Mouse (Mus musculus): ENCODE data around the gene Sema3b.
A peak's percentile ranks its signal among the peaks of the same experiment; 100 is the strongest.

Gene Sema3b

DNA sequence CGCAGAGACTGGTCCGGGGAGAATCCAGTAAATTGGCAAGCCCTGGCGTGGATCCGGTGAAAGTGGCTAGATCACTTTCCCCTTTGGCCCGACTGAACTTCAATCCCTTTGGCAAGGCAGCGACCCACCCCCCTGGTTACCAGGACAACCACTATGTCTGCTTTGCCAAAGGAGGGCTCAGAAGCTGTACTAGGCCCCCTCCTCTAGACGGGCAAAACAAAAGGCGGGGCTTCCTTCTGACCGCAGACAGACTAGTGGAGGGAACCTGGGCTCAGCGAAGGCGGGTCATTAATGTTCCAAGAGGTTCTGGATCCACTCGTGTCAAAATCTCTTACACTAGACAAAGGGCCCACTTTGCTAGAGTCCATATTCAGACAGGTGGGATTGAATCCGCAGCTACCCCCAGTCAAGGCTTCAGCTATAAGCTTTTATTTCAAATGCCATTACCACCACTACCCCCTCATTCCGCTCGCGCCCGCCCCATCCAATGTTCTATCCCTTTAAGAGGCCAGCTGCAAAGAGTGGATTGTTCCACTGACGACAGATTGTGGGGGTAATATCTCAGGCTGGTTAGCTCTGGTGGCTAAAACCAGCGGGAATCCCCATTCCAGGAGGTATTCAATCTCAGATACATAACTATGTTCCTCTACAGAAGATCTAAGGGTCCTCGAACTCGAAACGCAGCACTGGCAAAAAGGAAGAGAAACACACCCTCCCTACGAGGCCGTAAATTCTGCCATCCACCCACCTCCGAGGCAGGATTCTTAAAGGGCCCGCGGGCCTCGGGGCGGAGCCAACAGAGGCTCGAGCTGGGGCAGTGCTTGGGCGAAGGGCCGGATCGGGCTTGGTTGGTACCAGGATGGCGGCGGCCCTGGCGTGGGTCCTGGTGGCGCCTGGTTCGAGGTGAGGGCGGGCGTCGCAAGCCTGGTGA lies 40.4 kb downstream of the Sema3b start:
- peak; percentile 92 for DNase-seq

DNA sequence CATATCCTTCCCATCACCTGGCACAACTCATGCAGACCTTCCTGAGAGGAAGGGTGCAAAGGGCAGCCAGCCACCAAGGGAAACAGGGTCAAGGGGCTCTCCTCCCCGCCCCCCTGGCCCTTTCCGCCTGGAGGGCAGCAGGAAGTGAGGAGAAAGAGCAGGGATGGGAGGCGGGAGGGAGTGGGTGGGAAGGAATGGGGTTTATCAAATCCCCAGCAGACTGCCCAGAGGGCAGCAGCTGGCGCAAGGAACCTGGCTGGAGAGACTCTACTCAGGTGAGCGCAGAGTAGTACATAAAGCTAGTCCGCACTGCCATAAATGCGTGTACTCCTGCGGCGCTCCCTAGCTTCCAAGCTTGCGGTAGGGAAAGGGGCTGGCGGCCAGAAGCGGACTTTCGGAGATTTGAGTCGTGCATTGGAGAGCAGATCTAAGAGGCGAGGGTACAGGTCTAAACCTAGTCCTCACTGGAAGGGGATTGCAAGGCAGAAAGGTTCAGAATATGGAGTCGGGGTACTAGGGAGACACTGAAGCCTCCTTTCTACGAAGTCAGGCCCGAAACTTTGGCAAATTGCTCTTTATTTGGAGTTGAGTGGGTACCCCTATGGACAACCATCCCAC lies 41.2 kb downstream of the Sema3b start, which contains the start of gene Hyal2:
Gene Hyal2, plus strand, starts transcription at position 244 of the 618 bp plus-strand sequence.
- DNase-seq = peak; percentile 86

DNA sequence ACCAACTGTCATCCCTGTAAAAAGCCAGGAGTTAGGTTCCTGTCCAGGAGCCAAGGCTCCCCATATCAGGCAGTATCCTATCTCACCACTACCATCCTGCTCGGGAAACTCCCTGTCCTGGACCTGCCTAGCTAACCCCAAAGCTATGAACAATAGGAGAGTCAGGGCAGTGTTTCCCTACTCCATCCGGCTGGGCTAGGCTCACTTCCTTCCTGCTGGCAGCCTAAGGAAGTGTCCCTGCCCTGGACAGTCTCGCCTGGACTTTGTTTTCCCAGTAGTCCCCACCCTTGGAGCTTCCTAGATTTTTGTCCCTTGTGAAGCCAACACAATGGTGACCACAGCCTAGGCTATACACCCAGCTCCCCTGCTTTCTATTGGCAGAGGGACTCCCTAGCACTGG lies 42.2 kb downstream of the Sema3b start:
- DNase-seq = peak; percentile 69

DNA sequence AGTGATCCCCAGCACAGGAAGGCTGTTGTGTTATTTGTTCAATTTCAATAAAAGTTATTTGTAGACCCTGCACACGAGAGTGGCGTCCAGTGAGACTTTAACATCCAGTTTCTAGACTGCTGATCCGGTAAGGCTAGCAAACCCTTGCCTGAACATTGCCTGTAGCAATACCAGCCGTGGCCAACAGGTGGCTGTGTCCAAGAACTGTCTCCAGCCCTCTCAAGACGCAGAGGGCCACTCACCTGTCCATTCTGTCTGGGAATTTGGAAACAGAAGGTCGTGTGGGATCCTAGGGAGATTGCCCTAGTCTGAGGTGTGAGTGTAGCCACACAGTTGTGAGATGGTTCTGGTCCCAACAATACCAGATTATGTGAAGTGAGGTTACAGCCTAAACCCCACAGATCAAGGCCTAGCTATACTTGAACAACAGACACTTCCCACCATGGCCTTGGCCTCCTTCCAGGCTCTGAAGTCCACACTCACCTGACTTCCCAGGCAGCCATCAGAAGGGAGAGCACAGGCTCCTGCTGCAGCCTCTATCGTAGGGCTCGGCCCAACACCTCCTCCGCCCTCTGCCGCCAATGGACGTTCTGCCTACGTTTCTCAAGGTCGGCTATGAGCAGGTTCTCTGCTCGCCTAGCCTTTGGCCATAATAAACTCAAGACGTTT lies 42.9 kb downstream of the Sema3b start:
- peak; percentile 95 for DNase-seq

DNA sequence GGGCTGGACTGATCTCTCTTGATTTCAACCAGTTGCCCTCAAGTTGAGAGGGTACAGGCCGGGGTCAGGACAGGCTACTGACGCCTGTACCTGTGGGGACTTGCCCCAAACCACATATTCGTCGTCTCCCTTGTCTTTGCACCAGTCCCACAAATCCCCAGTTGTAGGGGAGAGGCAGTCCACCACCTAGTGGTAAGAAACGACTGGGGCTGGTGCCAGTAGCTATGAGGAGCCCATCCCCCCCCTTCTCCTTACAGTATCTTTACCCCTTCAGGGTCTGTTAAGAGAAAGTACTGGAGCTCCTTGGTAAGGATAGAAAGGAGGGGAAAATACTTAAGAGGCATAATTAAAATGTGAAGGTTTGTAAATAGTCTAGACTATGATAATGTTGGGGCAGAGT lies 43.5 kb downstream of the Sema3b start:
- peak; percentile 62 for DNase-seq

DNA sequence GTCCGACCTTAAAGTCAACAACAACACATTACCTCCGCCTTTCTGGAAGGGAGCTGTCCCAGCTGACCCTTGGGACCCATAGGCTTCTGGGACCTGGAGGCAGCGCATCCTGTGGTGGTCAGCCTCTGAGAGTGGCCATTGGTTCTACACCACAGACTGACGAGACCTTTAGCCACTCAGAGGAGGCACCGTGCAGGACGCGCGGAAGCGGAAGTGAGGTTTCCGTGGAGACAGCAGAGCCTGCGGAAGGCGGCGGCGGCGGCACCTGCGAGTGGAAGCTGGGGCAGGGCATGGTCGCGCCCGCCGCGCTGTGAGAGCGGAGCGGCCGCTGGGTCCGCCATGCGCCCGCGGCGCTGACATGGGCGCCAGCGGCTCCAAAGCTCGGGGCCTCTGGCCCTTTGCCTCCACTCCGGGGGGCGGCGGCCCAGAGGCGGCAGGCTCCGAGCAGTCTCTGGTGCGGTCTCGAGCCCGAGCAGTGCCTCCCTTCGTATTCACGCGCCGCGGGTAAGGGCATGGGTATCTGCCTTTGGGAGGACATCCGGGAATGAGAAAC lies 45.9 kb downstream of the Sema3b start, which contains the start of gene Tusc2:
Gene Tusc2, plus strand, starts transcription at position 227 of the 553 bp plus-strand sequence.
- peak; percentile 96 for DNase-seq

DNA sequence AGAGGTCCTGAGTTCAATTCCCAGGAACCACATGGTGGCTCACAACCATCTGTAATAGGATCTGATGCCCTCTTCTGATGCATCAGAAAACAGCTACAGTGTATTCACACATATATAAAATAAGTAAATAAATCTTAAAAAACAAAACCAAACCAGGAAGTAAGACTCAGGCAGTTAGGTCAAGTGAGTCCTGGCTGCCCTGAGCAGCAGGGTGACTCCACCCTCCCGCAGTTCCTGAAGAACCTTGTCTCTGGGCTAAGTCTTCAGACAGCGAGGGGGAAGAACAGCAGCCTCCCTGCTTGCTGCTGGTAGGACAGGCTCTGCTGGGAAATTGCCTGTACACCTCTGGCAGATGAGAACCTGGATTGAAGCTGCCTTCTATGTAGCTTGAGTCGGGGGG lies 52.7 kb downstream of the Sema3b start:
- no peak for DNase-seq

DNA sequence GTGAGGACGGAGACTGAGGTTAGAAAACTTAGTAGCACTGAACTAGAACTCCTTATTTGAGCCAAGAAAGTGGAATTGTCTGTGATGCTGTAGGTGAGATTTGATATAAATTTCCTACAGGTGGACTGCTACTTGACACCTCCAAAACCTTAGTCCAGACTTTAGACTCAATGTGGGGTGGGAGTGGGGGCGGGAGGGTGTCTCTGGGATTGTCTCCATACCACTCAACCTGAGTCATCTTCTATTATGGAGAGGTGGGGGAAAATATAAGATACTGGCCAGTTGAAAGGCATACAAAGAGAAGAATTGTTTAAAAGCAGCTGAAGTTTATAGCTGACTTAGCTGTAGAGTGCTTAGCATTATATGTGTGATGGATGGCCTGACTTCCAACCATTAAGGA lies 53.3 kb downstream of the Sema3b start:
- DNase-seq = no peak

DNA sequence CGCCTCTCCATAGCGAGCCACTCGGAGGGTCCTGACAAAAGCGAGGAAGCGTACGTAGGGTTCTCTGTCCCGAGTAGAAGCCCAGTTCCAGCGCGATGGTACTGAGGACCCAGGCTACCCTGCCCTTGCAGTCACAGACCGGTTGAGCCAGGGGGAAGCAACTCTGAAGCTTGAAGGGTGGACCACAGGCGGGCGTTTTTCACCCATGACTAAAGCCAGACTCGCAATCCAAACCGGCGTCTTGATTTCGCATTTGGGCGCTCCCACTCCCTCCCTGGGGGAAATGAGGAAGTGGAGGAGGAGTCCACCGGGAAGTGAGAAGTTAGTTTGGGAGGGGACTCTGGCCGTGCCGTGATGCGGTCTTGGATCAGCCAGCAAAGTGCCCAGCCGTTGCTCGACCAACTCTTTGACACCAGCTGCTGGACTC lies 54.0 kb downstream of the Sema3b start:
- peak; percentile 82 for DNase-seq

DNA sequence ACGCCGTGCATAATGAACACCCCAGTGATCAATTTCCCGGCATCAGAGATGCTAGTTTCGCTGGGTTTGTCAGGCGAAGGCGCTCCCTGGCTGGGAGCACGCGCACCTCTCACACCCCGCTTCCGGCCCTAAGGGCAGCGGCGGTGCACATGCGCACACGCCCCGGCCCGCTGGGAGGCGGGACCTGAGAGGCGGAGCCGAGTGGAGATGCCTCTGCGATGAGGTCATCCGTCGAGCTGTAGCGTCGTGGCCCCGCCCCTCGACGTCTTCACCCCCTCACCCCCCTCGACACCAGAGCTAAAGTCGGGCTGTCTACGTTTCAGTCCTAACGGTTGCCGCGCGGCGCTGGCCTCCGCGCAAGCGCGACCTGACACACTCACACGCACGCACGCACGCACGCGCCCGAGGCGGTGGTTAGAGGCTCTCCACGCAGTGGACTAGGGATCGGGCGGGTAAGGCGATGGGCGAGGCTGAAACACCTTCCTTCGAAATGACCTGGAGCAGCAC lies 54.7 kb downstream of the Sema3b start:
- peak; percentile 98 for DNase-seq

DNA sequence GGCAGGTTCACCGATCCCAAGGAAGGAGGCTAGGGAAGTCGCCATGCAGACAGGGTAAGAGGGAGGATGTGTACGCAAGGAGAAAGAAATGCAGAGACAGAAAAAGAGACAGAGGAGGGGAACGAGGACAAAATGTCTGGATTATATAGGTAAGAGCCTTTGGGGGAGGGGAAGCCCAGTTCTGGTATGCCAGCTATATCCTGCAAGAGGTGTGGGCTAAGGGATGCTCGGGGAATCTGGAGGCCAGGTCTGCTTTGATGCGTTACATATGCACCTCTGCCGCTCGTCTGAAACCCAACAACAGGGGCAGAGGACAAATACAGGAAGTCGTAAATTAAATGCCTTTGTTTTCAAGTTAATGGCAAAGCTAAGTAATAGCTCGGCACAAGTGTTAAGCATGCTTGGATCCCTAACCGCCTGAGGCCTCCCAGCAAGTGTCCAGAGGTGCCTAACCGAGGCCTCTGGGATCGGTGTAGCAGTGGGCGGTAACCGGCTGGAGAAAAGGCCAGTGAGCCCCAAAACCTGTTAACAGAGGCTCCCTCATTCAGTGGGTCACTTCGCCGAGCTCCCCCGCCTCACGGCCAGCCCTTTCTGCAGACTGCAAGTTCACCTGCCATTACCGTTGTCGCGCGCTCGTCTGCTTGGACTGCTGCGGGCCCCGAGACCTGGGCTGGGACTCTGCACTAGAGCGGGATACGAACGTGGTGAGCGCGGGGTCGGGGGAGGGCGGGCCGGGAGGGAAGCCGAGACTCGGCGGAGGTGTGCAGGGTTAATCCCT lies 55.3 kb downstream of the Sema3b start:
- peak; percentile 69 for DNase-seq

DNA sequence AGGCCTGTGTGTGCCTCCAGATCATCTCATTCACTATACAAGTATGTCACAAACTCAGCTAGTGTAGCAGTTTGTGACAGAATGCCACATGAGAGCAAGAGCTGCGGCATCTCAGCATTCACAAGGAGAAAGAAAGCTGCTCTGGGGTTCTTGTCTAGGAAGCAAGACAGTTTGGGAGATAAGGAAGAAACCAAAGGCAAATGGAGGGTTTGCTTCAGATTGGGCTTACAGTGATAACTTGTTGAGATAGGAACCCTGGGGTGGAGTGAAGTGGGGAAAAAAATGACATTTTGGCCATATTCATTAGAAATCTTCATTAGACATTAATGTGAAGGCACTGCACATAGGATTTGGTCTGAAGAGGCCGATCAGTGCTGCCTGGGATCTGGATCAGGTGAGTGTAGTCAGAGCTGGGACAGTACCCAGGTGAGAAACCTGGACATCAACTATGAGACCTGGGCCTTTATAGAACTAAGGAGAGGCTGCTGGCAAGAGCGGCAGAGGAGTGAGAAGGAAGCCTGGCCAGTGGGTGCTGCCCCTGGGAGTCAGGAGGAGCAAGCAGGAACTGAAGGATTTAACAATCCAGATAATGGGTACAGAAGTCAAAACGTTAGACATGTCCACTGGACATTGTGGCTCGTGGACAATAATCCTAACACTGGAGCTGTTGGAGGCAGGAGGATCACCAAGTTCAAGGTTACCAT lies 56.2 kb downstream of the Sema3b start:
- no peak for DNase-seq

DNA sequence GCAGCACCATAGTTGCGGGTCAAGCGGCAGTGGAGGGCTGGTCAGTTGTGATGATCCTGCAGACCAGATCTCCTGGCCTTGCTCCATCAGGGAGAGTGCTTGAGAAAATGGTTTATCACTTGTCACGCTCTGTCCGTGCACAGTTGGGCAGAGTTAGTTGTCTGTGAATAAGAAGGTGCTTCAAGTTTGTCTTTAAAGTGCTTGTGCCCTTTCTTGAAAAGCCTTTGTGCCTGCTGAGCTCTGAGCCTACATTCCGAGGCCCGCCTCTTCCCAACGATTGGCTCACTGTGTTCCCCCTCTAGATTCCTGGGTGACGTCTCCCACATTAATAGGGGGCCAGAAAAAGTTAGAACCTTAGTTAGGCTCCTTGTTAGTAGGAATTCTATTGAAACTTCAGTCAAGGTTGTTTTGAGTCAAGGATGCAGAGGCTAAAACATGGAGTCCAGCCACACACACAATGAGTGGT lies 57.1 kb downstream of the Sema3b start:
- peak; percentile 41 for DNase-seq

DNA sequence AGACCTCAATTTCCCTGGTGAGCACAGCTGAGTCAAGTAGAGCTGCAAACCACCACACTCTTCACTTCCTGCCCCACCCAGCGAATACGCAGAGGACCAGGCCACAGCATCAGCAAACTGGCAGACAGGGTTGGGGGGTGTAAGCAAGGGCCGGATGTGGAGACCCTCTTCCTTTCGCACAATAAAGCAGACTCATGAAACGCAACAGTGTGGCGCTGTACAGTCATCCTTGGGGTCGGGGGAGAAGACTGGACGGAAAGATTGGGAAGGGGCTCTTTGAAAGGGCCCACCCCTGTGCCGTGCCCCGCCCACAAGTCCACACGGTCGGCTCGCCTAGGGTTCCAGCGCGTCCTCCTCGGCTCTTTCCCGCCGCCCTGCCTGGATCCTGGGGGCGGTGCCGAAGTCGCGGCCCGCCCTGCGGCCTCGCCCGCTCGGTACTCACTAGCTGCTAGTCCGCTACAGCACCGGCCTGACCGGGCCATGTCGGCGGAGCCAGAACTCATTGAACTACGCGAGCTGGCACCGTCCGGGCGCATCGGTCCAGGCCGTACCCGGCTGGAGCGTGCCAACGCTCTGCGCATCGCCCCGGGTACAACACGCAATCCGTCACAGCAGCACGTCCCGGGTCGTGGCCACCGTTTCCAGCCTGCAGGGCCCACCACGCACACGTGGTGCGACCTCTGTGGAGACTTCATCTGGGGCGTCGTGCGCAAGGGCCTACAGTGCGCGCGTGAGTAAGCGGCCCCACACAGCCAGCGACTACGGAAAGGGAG lies 57.7 kb downstream of the Sema3b start, which contains the start of gene Rassf1:
Gene Rassf1, plus strand, starts transcription at position 439 of the 773 bp plus-strand sequence.
- peak; percentile 87 for DNase-seq

DNA sequence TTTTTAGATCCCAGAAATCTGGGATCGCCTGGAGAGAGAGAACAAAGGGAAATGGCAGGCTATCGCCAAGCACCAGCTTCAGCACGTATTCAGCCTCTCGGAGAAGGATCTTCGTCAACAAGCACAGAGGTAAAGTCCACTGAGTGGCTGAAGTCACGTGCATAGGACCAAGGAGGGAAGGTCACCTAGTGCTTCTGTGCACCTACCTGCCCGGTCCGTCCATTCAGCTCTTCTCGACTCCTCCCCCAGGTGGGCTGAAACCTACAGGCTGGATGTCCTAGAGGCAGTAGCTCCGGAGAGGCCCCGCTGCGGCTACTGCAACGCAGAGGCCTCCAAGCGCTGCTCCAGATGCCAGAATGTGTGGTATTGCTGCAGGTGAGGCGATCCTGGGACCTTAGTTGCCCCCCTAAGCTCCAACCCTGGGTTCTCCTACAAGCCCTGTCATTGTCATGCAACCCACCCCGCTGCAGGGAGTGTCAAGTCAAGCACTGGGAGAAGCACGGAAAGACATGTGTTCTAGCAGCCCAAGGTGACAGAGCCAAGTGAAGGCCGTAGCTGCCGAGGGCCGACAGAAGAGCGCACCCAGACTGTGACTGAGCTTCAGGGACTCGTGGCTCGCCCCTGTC lies 58.4 kb downstream of the Sema3b start:
- DNase-seq = peak; percentile 75

DNA sequence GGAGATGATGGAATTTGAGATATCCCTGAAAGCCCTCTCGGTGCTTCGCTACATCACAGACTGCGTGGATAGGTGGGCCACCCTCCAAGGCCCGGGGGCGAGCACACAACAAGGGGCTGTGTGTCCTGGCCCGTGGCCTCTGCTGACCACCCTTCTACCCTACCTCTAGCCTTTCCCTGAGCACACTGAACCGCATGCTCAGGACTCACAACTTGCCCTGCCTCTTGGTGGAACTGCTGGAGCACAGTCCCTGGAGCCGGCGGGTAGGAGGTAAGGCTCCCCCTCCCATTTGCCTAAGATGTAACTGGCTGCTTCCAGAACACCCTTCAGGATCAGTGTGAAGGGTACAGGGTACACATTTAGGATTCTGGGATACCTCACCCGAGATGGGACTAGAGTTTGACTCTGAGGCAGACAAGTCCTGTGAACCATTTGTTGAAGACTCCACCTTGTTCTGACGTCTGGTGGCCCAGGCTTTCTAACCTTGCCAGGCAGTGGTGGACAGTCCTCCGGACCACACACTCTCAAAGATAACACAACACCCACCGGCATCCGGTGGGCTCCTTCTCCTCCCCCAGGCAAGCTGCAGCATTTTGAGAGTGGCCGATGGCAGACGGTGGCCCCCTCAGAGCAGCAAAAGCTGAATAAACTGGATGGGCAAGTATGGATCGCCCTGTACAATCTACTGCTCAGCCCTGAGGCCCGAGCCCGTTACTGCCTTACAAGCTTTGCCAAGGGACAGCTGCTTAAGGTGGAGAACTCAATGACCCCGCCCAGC lies 59.5 kb downstream of the Sema3b start:
- no peak for DNase-seq

DNA sequence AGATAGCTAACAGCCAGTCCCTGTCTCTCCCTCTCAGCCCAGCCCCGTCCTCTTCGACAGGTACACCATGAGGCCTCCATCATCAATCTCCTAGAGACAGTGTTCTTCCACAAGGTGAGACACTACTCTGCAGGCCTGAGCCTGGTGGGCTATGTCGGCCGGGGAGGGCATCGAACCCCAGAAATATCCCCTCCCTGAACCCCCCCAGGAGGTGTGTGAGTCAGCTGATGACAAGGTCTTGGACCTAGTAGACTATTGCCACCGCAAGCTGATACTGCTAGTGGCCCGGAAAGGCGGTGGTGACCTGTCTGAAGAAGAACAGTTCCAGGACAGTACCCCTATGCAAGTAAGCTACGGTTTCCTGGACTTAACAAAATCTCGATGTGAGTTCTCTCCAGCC lies 60.2 kb downstream of the Sema3b start:
- no peak for DNase-seq

DNA sequence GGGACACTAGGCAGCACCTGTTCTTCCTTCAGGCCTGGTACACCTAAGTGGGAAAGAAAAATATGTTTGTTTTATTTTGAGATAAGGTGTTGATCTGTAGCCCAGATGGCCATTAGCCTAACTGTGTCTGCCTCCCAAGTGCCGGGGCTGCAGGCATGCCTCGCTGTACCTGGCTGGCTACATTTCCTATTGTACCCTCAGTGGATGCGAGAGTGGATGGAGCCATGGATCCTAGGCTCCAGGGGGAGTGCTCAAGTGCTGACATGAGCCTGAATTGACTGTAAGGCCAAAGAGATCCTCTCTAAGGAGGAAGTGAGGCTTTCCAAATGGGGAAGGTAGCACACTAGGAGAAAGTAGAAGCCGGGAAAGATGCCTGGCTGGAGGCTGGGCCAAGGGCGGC lies 61.1 kb downstream of the Sema3b start:
- DNase-seq = no peak

Measured in kidney, postnatal 10 days (tissue).